Mouse (Mus musculus) cerebellum, adult 2 months (tissue): ENCODE measurements around the gene Gm5134.

Experiments
- CTCF ChIP-seq: fragments of 200-500 bp; IDR thresholded peaks from 2 replicates; pipeline ENCODE4 v1.5.1; 2011; ENCODE audit warnings: low read depth, mild to moderate bottlenecking, control low read depth, low read length, moderate library complexity, borderline replicate concordance; ENCODE audit not compliant: insufficient read depth
- POLR2A ChIP-seq: fragments of 200-500 bp; IDR thresholded peaks from 2 replicates; pipeline ENCODE4 v1.6.1; 2011; ENCODE audit warnings: low read length, control low read depth, borderline replicate concordance; ENCODE audit not compliant: insufficient read depth

DNA sequence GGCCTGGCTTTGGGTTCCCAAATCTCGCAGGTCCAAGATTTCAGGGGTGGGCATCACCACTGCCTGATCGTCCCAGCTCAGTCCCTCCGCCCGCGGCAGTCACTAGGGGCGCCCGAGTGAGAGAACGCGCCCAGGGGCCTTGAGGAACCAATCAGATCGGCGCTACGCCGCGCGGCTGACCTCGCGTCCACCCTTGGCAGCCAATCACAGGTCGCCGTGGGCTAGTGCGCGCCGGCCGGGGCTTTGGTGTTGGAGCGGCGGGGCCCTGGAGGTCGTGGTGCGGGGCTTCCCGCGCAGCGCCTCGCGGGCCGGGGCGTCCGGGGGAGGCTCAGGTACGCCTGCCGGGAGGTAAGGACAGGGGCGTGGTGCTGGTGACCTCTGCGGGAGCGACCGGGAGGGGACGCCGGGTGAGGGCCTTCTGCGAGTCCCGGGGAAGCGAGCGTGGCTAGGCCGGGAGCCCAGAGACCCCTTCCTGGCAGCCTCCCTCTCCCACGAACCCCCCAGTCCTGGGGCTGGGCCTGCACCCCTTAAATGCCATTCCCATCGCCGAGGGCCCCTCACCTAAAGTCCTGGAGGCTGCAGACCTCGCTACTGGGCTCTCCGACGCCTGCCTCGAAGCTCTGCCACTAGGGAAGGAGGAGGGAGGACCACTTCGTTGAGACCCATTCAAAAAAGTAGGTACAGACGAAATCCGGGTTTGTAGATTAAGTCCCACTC is 78.2 kb downstream of the Gm5134 start, which contains the start of gene Zfp280b:
- TF ChIP-seq CTCF: peak; percentile 62
- peak; percentile 44; the same call in 1 of the 2 replicates for TF ChIP-seq POLR2A
